Mouse (Mus musculus) bone marrow macrophage, adult 2 months (primary cell): ENCODE results near the gene Il17ra.

Source experiments
- CTCF ChIP-seq: IDR thresholded peaks from 2 replicates; pipeline ENCODE4 v1.5.1; 2012; ENCODE audit warnings: low read depth, mild to moderate bottlenecking, low read length, moderate library complexity
- POLR2A ChIP-seq: IDR thresholded peaks from 2 replicates; pipeline ENCODE4 v1.6.1; 2012; ENCODE audit warnings: mild to moderate bottlenecking, low read depth, low read length, borderline replicate concordance

DNA sequence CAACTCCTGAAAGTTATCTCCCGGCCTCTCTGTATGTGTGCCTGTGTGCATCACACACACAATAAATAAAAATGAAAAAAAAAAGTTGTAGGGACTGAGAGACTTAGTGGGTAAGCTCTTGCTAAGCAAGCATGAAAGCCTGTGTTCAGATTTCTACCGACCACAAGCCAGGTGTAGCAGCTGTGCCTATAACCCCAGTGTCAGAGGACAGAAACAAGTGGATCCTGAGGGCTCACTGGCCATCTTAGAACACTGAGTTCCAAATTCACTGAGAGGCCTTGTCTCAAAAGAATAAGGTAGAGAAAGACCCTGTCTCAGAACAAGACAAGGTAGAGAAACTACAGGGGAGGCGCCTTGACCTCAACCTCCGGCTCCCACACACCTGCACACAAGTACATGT is 5.2 kb downstream of the Il17ra start:
- no peak for TF ChIP-seq POLR2A
- no peak for TF ChIP-seq CTCF
